Mouse (Mus musculus) Patski (cell line): ENCODE measurements around the gene Rnase9. TPM values are rescaled to one million over a fixed set of nuclear protein-coding genes. Genes with fewer than 3 reads are reported as not detected.

ENCODE experiments used
- ATAC-seq: fragments of 100-300 bp; one replicate; pipeline ENCODE4 v1.8.0; 2021
- CTCF ChIA-PET: fragments of 350-600 bp; sonication (Branson Sonifier 250); formaldehyde crosslinking; loops from one replicate; lab custom pipeline; 2022; ENCODE audit warnings: inconsistent platforms; lab: Charles Lee
- POLR2A ChIA-PET: fragments of 350-600 bp; sonication (Branson Sonifier 250); formaldehyde crosslinking; loops from one replicate; lab custom pipeline; 2022; ENCODE audit warnings: antibody characterized with exemption, inconsistent platforms; lab: Charles Lee
- DNase-seq: peaks from one replicate; pipeline ENCODE4 v3.0.0-alpha.2; 2011; ENCODE audit warnings: low read depth, low spot score
- H3K27me3 ChIP-seq: fragments of 371-371 bp; one replicate; pipeline ENCODE4 v1.5.1; 2021
- CTCF ChIP-seq: fragments of 100-300 bp; IDR thresholded peaks from one replicate; pipeline ENCODE4 v1.5.1; 2021
- in situ Hi-C: fragments of 300-500 bp; cut with MboI; formaldehyde crosslinking; loops from 3 replicates; pipeline ENCODE4 v1.11.1; 2018; ENCODE audit warnings: low pct_unique_long_range_greater_than_20kb, mixed read lengths
- polyA plus RNA-seq: library from polyadenylated mRNA; unstranded; gene quantifications from one replicate; pipeline ENCODE4 v1.2.3, GENCODE M21; 2021

The Rnase9 gene
- polyA plus RNA-seq, 1 experiment from 2014 or later = not detected

DNA sequence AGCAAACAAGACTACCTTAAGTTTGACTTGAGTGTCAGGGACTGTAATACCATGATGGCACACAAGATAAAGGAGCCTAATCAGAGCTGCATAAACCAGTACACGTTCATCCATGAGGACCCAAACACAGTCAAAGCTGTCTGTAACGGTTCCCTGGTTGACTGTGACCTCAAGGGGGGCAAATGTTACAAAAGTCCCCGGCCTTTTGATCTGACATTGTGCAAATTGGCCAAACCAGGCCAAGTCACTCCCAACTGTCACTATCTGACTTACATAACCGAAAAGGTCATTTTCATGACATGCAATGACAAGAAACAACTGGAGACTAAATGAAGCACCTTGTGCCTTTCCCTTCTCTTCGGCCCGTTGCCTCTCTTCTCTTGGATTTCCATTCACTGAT lies 32.1 kb downstream of the Rnase9 start:
- ChIA-PET POLR2A (no interaction called here), CTCF (interaction anchor here (0.7 kb wide), 1 partner anchor 17 kb away, joined by 3 read pairs; no protein-coding TSS in a partner anchor)
- no peak for ATAC-seq
- TF ChIP-seq CTCF = no peak
- no peak for DNase-seq
- no peaks in the 10 kb centered on the region for H3K27me3 ChIP-seq
- in situ Hi-C loops = no loop called here

DNA sequence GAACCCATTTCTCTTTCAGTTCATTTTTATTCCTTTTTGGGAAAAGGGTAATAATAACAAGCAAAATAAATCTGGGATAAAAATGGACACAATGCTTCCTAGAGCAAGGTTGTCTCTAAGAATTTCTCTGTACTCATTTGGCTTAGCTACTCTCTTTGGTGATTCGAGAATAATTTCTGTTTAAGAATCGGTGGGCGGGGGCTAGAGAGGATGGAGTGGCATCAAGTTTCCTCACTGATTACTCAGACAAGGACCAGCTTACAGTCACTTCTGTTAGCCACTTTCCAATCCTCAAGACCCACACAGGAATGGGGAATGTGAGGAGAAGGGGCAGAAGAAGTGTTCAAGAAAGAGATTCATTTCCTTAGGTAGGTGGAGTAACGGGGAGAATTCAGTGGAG lies 32.9 kb downstream of the Rnase9 start:
- POLR2A ChIA-PET = interaction anchor here (0.7 kb wide), 1 partner anchor 14 kb away, joined by 3 read pairs; no protein-coding TSS in a partner anchor
- DNase-seq (no peak), ATAC-seq (no peak)
- TF ChIP-seq CTCF = no peak
- CTCF ChIA-PET = interaction anchor here (1.3 to 2.1 kb wide), 3 partner anchors 12 to 15 kb away, joined by 3 to 7 read pairs (median 5); no protein-coding TSS in a partner anchor
- in situ Hi-C loops = no loop called here
- no peaks in the 10 kb centered on the region for H3K27me3 ChIP-seq

DNA sequence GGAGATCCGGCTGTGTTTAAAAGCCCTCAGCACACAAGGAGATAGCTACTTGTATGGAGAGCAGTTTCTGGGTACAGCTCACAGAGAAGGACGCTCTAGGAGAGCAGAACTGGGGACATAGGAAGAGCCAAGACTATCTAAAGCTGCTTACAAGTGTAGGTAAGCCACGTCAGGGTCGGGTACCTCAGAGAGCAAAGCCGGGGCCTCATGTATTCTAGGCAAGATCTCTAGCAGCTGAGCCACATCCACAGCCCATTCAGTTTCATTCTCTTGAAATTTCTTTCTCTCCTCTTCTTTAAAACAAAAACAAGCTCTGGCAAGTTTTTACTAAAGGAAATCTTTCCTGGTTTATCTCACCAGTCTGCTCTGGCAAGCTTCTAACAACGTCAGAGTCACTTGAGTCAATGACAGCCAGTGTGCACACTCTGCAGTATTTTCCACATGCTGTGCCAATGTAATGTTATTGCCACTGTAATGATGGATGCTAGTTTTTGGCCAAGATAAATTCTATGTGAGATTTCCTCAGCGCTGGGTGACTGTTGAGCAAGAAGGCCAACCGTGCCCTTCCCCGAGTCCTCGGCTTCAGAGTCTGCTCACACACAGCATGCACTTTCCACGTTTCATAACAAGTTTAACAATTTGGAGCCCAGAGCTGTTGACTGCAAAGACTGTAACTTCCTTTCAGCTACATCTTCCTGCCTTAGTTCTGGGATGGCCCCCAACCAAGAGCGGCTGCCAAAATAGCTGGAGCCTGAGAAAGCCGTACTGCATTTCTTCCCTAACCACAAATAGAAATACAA lies 33.6 kb downstream of the Rnase9 start:
- H3K27me3 ChIP-seq = no peaks in the 10 kb centered on the region
- ChIA-PET POLR2A (interaction anchor here (0.7 kb wide), 1 partner anchor 13 kb away, joined by 3 read pairs; no protein-coding TSS in a partner anchor), CTCF (interaction anchor here (1.1 to 2.1 kb wide), 4 partner anchors 11 to 15 kb away, joined by 3 to 7 read pairs (median 4); no protein-coding TSS in a partner anchor)
- in situ Hi-C loops = no loop called here
- no peak for ATAC-seq
- TF ChIP-seq CTCF = no peak
- DNase-seq = no peak

DNA sequence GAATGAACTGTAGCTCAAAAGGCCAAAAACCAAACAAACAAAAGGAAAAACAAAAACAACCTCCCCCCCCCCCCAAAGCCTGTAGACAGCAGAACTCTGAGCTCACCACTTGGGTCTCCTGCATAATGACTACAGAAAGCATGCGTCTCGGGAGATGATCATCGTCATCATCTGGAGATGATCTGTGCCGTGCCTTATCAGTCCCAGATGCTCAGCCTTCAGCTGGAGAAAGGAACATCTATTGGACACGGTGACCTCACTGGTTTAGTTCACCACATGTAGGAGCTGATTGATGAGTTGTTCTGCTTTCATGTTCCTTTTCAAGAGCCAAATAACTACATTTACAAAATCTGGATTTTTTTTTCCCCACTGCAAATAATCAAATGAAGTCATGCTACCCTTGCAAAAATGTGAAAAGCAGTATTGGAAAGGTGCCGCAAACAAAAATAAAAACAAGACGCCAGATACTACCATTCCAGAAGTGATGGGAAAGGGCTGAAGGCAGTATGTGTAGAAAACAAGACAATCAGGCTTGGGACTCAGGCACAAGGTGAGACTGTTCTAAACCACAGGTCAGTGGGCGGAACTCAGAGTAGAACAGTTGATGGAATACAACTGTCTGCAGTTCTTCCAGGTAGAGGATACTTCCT lies 34.4 kb downstream of the Rnase9 start, which contains the start of gene Rnase10:
Gene Rnase10, plus strand, starts transcription at position 600 of the 650 bp plus-strand sequence.
- POLR2A ChIA-PET = no interaction called here

DNA sequence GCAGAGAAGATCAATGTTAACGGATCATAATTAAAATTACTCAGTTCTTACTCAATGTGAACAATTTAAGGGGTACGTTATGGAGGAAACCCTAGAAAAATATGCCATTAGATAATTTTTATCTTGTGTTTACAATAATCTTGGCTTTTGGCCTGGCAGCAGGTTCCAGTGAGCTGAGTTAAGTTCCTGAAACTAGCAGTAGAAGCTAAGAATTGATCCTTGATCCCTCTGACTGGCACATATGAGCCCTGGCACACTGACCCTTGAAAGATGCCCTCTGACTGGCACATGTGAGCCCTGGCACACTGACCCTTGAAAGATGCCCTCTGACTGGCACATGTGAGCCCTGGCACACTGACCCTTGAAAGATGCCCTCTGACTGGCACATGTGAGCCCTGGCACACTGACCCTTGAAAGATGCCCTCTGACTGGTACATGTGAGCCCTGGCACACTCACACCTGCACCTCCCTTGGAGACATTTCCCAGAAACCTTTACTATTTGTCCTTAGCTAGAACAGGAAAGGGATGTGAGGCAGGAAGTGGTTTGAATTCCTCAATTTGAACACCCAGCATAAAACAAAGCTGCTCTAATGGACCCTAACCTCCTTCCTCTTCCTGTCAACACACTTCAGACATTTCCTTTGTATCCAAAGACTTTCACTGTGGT lies 43.5 kb downstream of the Rnase9 start:
- ATAC-seq = no peak
- no peak for TF ChIP-seq CTCF
- ChIA-PET CTCF (no interaction called here), POLR2A (no interaction called here)
- in situ Hi-C loops = no loop called here
- no peaks in the 10 kb centered on the region for H3K27me3 ChIP-seq
- DNase-seq = no peak

More for the DNA sequence above, 34.4 kb downstream of the Rnase9 start, which contains the start of gene Rnase10:
- in situ Hi-C loops = no loop called here
- no peak for TF ChIP-seq CTCF
- DNase-seq (no peak), ATAC-seq (no peak)
- CTCF ChIA-PET = interaction anchor here (1.1 to 2.1 kb wide), 5 partner anchors 11 to 15 kb away, joined by 3 to 7 read pairs (median 4); no protein-coding TSS in a partner anchor
- no peaks in the 10 kb centered on the region for H3K27me3 ChIP-seq

DNA sequence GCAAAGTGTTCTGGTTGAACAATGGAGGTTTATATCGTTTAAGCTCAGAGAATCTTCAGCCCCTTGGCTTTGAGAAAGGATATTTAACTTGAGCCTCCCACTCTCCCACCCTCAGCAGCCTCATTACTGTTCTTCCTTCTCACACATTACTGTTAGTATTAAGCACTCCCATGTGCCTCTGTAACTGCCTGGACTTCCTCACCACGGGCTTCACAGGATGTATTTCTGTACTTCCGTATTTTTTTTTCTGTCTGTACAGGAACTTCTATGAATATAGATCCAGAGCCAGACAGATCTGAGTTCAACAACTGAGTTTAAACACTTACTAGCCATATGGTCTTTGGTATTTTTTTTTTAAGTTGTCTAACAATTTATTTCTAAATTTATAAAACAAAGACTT lies 44.6 kb downstream of the Rnase9 start:
- ChIA-PET POLR2A (no interaction called here), CTCF (interaction anchor here (1.8 kb wide), 1 partner anchor 11 kb away, joined by 7 read pairs; the partner anchor contains the start of gene Rnase10)
- ATAC-seq (no peak), DNase-seq (no peak)
- in situ Hi-C loops = no loop called here
- no peak for TF ChIP-seq CTCF
- no peaks in the 10 kb centered on the region for H3K27me3 ChIP-seq

DNA sequence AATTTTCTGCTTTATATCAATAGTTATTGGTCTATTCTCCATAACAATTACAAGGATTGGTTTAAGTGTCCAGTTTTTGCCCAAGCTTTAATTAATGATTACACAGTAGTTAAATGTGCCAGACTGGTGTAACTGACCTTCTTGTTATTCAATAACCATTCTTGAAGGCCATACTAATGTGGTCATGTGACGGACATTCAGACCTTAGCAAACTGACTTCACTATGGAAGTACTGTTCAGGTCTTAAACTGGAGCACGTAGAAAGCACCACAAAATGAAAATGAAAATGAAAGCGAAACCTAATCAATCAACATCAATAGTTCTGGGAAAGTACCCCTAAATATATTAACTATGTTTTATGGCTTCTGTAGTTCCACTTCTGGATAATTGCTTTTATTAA lies 50.6 kb downstream of the Rnase9 start:
- POLR2A ChIA-PET = interaction anchor here (0.9 kb wide), 1 partner anchor 14 kb away, joined by 3 read pairs; no protein-coding TSS in a partner anchor
- in situ Hi-C loops = no loop called here
- no peak for TF ChIP-seq CTCF

More for the DNA sequence above, 50.6 kb downstream of the Rnase9 start:
- H3K27me3 ChIP-seq = no peaks in the 10 kb centered on the region
- DNase-seq (no peak), ATAC-seq (no peak)
- CTCF ChIA-PET = interaction anchor here (0.9 kb wide), 1 partner anchor 27 kb away, joined by 3 read pairs; no protein-coding TSS in a partner anchor

Other genes starting within 250 kb of the Rnase9 start
- gene Ccnb1ip1, start 234.1 kb downstream of the Rnase9 start, polyA plus RNA-seq = 0.04 TPM
- gene Parp2, start 234.0 kb downstream of the Rnase9 start, polyA plus RNA-seq = 28.0 TPM
- gene Tep1, start 171.3 kb downstream of the Rnase9 start, polyA plus RNA-seq = 19.6 TPM
- gene Klhl33, start 144.4 kb downstream of the Rnase9 start, polyA plus RNA-seq = 0.44 TPM
- gene Osgep, start 117.0 kb downstream of the Rnase9 start, polyA plus RNA-seq = 54.3 TPM
- 115 TPM for gene Apex1, start 116.9 kb downstream of the Rnase9 start, polyA plus RNA-seq
- 71.0 TPM for gene Pip4p1, start 111.0 kb downstream of the Rnase9 start, polyA plus RNA-seq
- gene Pnp, start 110.8 kb downstream of the Rnase9 start, polyA plus RNA-seq = 53.3 TPM
- gene Gm49342, start 97.4 kb downstream of the Rnase9 start, polyA plus RNA-seq = 31.5 TPM
- gene Pnp2, start 85.9 kb downstream of the Rnase9 start, polyA plus RNA-seq = 2.9 TPM
- not detected for gene Rnase10, start 34.1 kb downstream of the Rnase9 start, polyA plus RNA-seq
- not detected for gene Rnase11, start 8.3 kb upstream of the Rnase9 start, polyA plus RNA-seq
- not detected for gene Rnase12, start 15.8 kb upstream of the Rnase9 start, polyA plus RNA-seq
- not detected for gene Olfr750, start 32.6 kb upstream of the Rnase9 start, polyA plus RNA-seq
- 45.7 TPM for gene Rnase4, start 49.2 kb upstream of the Rnase9 start, polyA plus RNA-seq
- 1.3 TPM for gene Ang, start 49.3 kb upstream of the Rnase9 start, polyA plus RNA-seq
- gene Eddm3b, start 72.6 kb upstream of the Rnase9 start, polyA plus RNA-seq = not detected
- not detected for gene Rnase6, start 82.0 kb upstream of the Rnase9 start, polyA plus RNA-seq
- not detected for gene Rnase1, start 104.9 kb upstream of the Rnase9 start, polyA plus RNA-seq
- not detected for gene Rnase2b, start 120.4 kb upstream of the Rnase9 start, polyA plus RNA-seq
- gene Ang2, start 157.3 kb upstream of the Rnase9 start, polyA plus RNA-seq = not detected
- gene Ear14, start 161.5 kb upstream of the Rnase9 start, polyA plus RNA-seq = not detected
- not detected for gene Rnase2a, start 214.2 kb upstream of the Rnase9 start, polyA plus RNA-seq